Mouse (Mus musculus) embryo, embryonic 10 days (tissue): ENCODE results near the gene Gsap.
"Not testable (repeated sequence)": the region's sequence is repeated elsewhere in the genome, so short reads cannot be mapped to it uniquely, and the experiment has no call there.

Source experiments
- DNase-seq: peaks from one replicate; pipeline ENCODE4 v3.0.0-alpha.2; 2015; ENCODE audit warnings: low spot score

The Gsap gene

DNA sequence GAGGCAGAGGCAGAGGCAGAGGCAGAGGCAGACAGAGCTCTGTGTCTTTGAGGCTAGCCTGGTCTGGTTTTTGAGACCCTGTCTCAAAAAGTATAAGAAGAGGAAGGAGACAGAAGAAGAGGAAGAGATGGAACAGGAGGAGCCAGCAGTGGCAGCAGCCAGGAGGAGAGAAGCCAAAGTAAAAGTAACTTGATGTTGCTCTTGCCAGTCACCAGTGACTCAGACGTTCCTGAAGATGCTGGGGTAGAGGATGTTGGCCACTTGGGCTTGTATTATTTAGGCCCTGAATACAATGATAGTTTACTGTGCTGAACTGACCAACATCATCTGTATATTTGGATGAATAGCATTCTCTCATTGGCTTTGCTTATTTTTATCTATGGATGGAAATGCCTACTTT lies 142.5 kb downstream of the Gsap start:
- DNase-seq, result no peak

DNA sequence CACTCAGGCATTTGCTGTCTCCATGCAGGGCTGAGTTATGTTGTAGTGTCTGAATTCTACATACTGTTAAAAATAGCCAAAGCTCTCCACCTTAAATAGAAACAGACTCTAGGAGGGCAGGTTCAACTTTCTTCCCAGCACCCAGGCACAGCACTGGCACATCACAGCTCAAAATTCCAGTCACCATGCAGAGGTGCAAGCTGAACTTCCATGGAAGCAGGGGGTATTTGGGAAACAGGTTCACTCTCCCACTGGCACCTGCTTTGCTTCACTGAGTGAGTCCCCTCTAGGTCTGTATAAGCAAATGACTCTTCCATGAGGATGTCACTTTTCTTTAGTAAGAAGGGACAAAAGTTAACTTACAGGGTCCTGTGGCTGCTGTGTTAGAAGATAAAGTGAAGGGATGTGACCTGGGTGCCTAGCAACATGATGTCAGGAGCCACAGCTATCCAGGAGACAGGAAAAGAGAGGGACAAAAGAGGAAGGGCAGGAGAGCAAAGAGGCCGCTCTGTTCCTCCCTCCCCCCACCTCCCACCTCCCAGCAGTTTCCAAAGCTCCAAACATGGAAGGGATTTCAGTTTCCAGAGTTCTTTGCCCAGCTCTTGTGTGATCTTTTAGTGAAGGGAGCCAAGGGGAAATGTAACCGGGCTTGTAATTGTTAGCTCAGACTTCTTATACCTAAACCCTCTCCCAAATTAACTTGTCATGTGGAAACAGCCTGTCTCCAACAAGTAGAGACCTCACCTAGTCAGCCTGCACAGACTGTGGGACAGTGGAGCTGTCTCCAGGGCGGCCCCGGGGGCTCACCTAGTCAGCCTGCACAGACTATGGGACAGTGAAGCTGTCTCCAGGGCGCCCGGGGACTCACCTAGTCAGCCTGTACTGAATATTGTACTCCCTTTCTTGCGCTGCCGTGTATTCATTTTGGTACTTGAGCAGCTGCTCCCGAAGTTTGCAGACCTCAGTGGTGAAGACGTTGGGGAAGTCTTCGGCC lies 143.9 kb downstream of the Gsap start:
- no peak for DNase-seq

DNA sequence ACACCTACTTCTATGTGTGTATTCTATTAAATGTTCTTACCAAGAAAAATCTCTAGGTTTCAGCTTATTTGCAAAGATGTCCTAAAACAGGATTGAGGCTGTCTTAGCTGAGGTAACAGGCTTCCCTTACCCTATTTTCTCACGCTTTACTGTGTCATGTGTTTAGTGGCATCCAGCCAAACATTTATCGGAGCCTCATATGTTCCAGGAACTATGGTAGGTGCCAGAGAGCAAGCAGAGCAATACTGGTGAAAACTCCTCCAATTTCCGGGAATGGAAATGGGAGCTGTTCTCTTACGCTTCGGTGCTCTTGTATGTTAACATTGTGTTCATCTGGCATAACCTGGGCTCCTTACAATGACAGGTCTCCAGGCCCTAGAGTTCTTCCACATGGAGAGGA lies 145.6 kb downstream of the Gsap start:
- DNase-seq, result no peak

DNA sequence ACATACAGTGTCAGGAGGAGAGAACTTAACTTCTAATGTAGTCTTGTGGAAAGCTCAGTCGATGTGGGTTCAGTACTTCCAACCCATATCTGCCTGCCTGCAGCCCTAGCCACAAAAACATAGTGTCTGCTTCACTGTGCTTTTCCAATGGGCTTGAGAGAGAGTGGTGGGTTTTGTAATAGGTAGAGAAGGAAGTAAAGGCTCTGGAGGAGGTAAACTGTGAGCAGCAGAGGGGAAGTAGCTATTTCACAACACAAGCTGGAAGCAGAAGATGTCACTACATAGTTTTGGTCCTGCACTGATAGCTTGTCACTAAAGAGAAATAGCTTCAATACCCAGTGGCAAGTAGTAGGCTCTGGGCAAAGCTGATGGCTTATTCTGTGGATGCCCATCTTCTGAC lies 146.1 kb downstream of the Gsap start:
- no peak for DNase-seq

DNA sequence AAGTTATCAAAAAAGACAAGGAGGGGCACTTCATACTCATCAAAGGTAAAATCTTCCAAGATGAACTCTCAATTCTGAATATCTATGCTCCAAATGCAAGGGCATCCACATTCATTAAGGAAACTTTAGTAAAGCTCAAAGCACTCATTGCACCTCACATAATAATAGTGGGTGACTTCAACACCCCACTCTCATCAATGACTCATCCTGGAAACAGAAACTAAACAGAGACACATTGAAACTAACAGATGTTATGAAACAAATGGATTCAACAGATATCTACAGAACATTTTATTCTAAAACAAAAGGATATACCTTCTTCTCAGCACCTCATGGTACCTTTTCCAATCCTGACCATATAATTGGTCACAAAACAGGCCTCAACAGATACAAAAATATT lies 156.2 kb downstream of the Gsap start:
- not testable (repeated sequence) for DNase-seq

DNA sequence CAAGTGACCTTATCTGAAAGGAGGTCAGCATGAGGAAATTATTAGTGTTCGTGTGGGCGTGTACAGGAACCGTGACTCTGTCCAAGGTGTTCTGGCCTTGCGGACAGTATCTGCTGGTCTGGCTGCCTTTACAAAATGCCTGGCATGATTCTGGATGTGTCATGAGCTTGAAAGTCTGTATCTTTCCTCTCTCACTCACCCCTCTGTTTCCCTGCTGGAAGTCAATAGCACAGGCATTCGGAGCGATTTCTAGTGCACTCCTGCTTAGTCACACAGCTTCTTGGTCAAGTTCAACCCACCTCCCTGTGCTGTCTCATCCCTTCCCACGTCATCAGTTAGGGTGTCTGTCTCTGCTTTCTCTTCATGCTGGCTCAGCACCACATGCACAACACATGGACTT lies 162.3 kb downstream of the Gsap start:
- no peak for DNase-seq

DNA sequence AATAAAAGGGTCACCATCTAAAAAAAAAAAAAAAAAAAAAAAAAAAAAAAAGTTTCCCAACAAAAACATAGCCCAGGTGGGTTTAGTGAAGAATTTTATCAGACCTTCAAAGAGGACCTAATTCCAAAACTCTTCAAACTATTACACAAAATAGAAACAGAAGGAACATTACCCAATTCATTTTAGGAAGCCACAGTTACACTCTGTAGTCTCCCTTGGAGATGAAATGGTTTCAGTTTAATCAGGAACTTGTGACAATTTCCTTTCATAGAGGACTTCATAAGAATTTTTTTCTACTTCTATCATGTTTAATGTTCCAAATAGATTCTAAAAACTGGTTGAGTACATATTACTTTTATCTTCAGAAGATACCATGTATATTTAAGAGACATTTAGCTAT lies 165.6 kb downstream of the Gsap start:
- no peak for DNase-seq

DNA sequence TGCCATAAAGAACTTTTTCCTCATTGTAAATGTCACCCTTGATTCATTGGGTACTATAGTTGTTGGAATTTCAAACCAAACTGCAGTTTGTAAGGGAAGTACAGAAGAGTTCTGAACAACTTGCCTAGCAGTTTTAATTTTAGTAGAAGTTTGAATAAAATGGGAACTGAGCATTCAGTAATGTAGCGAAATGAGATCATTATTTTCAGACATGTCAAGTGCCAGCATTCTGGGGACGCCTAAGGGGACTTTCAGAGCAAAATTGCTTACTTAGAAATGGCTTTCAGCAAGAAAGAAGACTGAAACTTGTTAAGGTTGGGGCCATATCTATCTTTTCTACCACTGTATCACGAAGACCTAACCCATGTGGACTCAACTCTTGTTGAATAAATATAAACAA lies 172.6 kb downstream of the Gsap start:
- DNase-seq, result no peak

DNA sequence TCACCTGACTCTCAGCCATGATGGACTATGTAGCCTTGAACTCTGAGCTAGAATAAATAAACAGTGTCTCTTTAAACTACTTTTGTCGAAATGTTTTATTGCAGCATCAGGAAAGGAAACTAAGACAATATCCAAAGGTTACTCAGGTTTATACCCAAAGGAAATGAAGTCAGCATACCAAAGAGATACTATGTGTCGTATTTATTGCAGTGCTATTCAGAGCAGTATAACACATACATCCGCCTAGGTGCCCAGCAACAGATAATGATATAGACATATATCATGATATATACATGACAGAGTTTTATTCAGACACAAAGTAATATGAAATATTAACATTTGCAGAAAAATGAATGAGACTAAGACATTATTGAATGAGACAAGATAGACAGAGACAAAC lies 177.3 kb downstream of the Gsap start:
- no peak for DNase-seq
